Mouse (Mus musculus): Measurements from ENCODE around the gene Uap1.

Gene Uap1

DNA sequence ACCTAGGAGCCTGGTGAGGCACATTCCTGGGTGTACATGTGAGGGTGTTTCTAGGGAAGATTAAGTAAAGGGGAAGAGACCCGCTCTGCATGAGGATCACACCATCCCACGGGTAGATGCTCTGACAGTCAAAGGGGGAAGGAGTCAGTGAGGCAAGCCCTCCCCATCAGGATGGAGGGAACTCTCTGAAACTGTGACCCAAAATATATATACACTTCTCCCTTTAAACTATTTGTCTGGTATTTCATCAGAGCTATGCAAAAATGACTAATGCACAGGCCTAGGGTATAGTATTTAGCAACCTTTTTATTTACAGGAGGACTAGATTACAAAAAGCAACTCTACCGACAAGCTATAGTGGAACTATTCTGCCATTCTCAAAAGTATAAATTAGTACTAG lies 9.8 kb downstream of the Uap1 start:
- DNase-seq (ENCODE audit: inconsistent ontology term), result no peak

DNA sequence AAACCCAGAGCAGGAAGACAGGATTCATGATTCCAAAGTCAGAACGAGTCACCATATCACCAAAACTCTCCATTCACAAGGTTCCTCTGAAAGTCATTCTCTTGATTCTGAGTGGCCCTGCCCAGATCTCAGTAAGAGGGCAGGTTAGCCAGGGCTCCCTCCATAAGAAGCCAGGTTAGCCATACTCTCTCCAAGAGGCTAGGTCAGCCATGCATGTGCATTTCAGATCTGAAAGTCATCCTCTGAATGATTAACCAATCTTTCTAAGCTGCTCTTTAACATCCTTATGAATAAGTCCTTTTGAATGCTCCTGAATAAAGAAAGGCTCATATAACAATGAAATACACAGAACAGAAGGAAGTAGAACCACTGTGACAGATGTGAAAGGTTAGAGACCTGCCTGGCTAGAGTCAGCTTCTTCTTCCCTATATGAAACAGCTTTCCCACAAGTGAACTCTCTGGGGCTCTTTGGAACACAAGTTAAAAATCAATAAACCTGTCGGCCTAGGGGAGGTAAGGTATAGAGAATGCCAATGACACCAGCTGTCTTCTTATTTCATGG lies 10.6 kb downstream of the Uap1 start:
- no peak for DNase-seq (ENCODE audit: inconsistent ontology term)

DNA sequence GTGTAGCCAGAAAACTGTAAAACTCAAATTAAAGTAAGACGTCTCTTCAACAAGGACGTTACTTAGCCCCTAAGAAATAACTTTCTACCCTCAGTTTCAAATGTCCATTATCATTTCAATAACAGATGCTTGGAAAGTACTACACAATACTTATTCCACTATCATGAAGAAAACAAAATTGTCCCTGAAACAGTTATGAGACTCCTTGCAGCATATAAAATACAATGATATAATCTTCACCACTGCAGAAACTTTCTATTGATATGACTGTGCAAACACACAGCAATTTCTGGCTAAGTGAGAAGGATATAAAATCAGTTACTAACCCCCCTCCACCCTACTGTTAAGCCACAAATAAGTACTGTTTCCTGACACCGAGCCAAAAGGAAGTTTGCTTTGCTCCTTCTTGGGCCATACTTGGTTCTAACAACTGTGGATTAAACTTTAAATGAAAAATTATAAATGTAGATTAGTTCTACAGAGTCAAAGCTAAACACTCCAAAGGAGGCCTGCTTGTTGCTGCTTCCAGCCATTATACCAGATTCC lies 11.3 kb downstream of the Uap1 start:
- DNase-seq (ENCODE audit: inconsistent ontology term), result no peak

DNA sequence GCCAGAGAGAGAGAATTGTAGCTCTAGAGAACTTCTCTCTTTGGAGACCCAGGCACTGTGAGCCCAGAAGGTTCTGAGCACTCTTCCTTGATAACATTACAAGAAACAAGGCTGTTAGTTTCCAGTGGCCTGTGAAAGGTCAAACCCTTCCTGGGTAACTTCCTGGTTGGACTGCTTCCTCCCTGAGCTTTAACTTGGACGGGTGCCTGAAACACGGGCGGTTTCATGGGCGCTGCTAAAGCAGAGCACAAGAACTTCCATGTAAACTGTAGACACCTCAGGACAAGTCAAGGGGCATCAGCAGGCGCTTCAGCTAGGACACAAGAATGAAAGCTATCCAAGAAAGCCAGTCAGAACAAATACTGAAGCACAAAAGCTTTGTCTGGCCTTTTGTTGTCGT lies 12.9 kb downstream of the Uap1 start:
- no peak for DNase-seq (ENCODE audit: inconsistent ontology term)

DNA sequence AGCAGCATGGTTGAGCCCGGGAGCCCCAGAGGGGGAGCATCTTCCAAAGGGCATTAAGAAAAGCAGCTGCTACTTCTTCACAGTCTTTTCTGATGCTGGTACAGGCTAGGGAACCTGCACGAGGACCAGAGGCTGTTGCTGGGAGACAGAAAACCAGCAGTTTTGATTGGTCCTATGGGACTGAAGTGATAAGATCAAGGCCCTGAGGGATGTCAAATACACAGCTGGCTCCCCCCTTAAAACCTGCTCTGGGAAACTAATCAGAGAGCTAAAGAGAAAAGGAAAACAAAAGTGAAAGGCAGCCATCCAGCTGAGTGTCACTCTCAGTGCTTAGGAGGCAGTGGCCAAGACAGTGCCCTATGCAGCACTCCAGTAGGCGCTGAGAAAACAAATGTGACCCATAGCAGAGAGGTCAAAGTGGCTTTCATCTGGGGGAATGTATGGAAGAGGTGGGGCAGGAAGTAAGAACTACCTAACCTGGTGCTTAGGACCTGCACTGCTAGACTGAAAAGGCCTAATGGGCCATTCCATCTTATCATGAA lies 14.3 kb downstream of the Uap1 start:
- DNase-seq (ENCODE audit: inconsistent ontology term), result no peak

DNA sequence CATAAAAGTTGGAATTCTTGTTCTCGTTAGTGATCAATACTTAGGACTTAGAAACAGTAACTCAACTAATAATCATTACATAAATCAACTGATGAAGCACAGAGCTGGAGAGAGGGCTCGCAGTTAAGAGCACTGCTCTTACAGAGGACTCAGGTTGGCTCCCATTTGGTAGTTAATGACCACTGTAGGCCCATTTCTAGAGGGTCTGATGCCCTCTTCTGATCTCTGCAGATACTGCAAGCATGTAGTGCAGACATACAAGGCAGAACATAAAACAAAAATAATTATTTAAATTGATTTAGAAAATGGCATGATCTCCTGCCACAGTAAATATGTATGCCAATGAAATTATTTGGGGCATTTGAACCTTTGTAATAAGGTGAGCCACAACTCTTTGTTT lies 15.1 kb downstream of the Uap1 start:
- no peak for DNase-seq (ENCODE audit: inconsistent ontology term)

DNA sequence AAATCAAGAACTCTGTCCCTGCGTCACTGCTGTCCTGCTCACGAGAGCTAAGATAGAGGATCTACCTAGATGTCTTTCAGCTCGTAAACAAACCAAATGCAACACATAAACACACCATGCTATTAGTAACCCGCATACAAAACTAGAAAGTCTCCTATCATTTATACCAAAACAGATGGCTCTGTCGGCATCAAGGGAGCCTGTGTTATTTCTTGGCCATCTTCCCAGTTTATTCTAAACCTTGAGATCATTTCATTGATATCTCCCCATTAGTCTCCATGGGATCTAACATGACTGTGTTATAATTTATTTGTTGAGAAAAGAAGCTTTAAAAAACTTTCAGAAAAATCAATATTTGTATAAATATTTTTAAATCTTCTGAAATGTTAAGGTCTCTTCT lies 19.0 kb downstream of the Uap1 start:
- no peak for DNase-seq (ENCODE audit: inconsistent ontology term)

DNA sequence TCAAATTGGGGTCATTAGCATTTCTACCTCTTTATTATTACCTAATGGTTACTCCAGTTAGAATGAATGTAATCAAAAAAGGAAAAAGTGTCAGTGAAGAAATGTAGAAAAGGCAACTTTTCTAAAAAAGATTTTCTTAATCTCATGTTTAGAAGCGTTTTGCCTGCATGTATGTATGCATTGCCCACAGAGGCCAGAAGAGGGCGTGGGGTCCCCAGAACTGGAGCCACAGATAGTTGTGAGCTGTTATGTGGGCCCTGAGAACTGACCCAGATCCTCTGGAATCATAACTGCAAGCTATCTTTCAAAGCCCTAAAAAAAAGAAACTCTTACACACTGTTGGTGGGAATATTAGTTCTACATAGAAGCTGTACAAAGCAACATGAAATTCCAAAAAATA lies 19.5 kb downstream of the Uap1 start:
- DNase-seq (ENCODE audit: inconsistent ontology term), result no peak

DNA sequence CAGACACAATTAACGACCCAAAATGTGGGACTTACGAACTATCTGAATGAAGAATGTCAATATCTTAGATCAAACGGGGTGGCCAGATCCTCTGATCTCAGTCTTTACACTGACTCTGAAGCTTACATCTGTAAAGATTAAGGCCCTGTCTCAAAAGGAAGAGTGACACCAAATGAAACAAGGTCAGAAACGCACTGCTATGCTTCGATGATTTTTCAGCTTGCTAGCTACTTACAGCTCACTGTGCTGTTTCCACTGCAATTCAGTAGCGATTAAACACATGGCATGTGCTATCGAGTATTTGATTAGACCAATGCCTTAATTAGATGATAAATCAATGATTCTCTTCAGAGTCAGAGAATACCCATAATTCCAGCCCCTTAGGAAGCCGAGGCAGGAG lies 20.8 kb downstream of the Uap1 start:
- DNase-seq (ENCODE audit: inconsistent ontology term), result no peak

DNA sequence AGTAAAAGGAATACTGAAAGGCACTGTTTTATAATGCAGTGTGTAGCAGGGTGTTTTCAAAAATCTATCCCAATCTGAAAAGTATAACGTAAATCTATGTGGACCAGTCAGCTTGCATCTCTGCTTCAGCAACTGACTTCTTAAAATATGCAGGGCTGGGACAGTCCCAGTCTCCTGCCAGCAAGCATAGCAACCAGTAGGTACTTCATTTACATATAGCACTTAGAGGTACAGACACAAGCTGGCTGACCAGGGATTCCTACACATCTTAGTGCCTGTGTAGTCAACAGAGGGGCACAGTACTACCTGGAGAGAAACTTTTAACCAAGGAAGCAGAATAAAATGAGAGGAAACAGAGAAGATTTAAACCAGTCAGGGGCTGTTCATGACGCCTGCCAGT lies 22.2 kb downstream of the Uap1 start:
- DNase-seq (ENCODE audit: inconsistent ontology term), result no peak

DNA sequence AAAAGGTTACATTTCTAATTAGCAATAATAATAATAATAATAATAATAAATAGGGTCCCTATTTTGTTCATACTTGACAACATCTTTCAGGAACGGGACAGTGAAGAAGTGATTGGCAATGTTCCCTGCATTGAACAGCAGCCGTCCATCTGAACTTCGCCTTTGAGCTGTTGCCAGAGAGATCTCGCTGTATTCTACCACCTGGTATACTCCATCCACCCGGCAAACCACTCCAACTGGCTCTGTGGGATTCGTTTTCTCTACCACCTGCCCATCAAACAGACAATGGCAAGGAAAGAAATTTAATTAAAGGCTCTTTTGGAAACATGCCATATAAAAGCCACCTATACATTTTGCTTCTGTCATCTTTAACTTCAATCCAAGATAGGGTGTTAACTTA lies 23.9 kb downstream of the Uap1 start:
- DNase-seq (ENCODE audit: inconsistent ontology term), result no peak

DNA sequence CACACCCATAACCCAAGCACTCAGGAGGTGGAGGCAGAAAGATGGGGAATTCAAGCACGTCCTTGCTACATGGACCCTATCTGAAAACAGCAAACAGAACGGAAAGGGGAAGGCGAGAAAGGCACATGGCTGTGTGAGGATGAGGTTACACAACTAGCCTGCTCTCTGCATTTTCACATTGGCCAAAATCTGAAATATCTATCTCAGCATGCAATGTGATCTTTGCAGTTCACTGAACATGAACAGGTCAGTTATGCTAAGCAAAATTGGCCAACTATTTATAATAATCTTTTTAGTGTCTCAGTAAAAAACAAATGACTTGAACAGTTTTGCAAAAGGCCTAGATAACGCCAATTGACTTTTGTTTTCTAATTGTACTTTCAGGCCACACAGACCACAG lies 25.0 kb downstream of the Uap1 start:
- DNase-seq (ENCODE audit: inconsistent ontology term), result peak; percentile 42

DNA sequence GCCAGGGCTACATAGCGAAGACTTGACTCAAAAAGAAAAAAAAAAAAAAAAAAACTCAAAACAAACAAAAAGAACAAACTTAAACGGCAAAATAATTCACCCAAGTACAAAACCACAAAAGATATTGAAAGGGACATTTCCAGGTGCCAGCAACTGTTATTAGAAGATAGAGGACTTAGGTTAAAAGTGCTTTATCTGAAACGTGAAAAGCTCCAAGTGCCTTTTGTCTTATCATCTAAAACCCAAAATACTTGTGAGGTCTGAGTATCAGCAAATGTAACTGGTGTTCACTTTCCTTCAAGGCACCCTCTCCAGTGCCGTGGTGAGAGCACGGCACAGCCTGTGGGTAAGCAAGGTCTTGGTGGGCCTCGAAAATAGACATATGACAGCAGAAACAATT lies 26.2 kb downstream of the Uap1 start:
- DNase-seq (ENCODE audit: inconsistent ontology term), result no peak

DNA sequence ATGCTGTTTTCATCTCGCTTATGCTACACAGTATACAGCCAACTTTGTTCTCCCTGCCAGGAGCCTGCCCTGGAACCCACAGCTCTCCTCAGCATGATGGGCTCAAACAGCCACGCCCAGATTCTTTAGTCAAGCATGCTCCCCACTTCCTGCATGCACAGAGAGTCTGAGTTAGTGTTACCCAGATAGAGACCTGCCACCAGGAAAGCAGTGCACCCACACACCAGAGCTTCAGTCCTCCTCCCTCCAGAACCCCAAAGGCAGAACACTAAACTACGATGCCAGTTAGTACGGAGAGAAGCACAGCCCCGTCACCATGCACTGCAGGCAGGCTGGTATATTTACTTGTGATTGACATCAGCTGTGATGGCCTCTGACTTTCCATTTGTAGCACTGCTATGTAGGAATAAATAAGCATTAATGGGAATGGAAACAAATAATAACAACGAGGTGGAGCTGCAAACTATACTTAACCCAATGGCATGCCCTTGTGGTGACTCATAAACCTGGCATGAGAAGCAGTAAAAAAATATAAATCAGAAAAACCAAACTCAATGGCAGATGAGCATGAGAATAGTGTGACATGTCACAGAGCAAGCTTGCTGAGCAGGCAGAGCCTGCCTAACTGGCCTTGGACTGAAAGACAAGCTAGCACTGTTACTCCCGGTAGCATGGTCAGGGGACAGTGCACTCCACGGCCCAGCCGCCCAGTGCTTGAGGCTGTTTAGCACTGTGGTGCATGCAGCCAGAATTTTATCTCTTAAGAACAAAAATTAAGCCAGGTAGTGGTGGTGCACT lies 26.9 kb downstream of the Uap1 start:
- peak; percentile 40 for DNase-seq (ENCODE audit: inconsistent ontology term)

DNA sequence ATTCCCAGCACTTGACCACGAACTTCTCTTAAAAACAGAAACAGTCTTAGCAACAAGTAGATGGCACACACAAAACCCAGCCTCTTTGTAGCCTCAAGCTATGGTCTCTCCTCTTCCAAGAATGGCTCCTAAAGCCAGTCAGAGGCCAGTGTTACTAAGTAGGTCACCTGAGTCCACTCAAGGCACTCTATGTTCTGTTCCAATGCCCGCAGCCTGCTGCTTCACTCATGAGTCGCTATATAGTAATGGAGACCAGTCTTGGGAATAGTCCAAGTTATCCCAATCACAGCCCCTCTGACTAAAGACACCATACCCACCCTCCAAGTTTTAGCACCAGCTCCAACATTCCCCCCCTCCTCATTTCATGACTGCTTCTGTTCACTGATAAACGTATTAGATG lies 29.2 kb downstream of the Uap1 start:
- DNase-seq (ENCODE audit: inconsistent ontology term), result peak; percentile 42

DNA sequence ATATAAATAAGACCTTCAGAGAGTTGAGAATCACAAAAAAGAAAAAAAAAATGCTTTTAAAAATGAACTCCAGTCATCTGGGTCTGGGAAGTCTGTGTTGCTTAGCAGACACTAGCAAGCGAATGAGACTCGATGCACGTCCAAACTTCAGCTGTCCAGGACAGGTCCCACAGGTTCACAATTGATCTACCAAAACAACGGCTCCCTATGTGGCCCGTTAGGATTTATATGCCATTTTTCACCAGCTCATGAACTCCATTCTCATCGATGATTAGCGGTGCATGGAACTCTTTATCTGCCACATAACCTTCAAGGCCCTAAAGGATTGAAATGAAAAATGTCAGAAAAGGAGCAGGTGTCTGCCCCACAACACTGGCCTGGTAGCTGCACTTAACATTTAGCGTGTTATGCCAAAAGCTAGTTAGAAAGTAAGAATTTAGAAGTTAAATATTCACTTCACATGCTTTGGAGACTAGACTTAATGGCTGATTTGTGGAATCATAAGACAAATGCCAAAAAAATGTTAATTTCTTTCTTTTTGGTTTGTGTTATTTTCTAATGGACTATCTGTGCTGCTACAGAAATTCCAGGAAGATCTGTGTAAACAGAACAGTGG lies 32.4 kb downstream of the Uap1 start:
- DNase-seq (ENCODE audit: inconsistent ontology term), result no peak

DNA sequence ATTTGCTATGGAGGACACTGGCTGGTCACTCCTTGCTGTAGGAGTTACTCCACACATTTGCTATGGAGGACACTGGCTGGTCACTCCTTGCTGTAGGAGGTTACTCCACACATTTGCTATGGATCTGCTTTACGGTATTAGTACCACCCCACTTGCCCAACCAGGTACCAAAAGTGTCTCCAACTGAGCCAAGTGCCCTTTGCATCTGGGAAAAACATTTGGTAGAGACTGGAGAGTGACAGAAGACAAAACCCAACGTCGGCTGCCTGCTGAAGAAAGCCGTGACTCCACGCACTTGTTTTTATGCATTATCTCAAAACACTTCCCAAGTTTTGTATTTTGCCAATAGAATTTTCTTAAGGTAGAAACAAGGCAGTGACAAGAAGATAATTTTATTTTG lies 33.1 kb downstream of the Uap1 start:
- no peak for DNase-seq (ENCODE audit: inconsistent ontology term)

DNA sequence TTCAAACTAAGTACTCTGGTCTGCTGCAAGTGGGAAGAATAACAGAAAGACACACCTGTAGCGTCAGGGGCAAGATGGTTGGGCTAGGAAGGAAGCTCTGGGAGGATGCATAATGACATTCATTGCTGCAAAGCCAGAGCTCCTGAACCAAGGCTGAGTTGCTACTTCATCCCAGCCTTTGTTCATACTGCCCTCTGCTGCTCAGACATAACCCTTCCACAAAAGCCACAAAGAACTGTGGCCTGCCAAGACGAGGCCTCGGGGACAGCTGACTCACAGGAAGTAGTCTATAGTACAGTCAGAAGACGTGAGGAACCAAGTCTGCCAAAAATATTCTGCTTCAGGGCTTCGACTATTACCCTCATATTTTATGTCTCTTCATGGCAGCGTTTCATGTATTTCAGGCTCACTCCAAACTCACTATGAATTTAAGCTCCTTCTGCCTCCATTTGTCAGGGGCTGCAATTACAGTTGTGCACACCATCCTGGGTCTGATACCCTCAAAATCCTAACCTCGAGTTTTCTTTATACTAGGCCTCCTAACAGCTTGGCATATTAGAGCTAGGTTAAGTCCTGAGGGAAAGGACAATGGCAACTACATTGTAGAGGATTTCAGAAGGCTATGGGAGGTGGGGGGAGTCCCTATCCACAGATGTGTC lies 38.3 kb downstream of the Uap1 start:
- peak; percentile 82 for DNase-seq (ENCODE audit: inconsistent ontology term)

DNA sequence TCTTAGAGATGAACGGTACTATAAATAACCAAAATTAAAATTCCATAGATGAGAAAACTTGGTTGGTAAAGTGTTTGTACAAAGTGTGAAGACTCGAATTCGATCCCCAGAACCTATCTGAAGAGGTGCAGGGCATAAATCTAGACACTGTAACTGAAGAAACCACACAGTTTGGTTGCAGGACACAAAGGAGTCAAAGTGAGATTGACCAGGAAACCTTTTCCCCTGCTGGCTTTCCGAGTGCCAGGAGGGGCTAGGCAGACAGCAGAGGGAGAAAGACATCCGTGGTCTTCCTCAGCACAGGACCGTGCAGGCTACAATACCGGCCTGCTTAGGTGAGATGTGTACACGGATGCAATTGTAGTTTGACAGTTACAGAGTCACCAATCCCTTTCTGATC lies 40.5 kb downstream of the Uap1 start:
- DNase-seq (ENCODE audit: inconsistent ontology term), result no peak

DNA sequence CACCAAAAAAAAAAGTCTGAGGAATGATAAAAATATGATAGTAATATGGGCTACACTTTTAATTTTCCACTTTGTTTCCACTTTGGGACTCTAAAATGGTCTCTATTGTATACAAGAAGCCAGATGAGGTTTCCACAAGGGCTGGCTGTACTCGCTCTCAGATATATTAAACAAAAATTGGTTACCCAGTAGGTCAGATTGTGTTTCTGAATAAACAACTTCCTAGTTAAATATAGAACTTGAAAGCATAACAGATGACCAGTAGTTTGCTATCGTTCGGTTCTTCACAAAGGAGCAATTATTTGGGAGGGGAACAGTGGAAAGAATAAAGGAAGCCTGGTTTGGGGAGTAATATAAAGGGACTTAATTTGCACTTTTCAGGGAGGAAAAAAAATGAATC lies 43.8 kb downstream of the Uap1 start:
- DNase-seq (ENCODE audit: inconsistent ontology term), result no peak

DNA sequence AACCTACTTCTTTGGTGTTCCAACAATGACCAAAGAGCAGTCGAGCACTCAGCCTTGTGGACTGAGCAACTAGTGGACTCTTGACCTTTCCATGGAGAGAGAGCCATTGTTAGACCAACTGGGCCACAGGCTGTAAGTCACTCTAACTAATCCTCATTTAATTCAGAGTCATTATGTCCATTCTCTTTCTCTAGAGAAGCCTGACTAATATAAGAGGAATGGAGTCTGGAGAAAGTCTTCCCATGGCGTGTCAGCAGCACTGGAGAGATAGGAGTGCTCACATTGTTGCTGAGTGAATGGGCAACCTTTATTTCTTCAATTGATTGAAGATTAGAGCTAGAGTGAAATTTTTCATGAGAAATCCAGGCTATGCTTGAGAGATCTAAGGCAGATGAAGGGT lies 50.1 kb downstream of the Uap1 start:
- DNase-seq (ENCODE audit: inconsistent ontology term), result peak; percentile 78

DNA sequence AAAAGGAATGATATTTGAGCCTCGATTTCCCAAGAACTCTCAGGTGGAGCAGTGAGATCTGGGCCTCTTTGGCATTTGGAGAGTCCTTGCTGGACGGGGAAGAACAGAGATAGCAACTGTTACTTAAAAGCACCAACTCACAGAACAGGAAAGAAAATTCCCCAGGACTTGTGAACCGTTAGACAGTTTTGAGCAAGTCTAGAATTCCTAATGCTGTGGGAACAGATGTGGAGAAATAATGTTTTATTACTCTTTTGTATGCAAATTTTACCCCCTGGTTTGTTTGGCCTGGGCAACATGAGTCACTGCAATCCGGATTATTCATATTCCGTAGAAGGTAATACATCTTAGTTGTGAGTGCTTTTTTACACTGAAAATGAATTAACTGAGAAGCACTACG lies 61.1 kb downstream of the Uap1 start:
- no peak for DNase-seq (ENCODE audit: inconsistent ontology term)

All from Muller cell, postnatal 12 days (primary cell).